Mouse (Mus musculus) urinary bladder, postnatal 14 days (tissue): ENCODE measurements at regions not wholly inside any gene's neighbourhood (a gene's known extent, or its start where the extent isn't known, plus 50 kb on each side); places are given as distances from the start of the nearest gene placed in this dataset.

Source experiments
- DNase-seq: peaks from one replicate; pipeline ENCODE4 v3.0.0; 2021; ENCODE audit warnings: low spot score

DNA sequence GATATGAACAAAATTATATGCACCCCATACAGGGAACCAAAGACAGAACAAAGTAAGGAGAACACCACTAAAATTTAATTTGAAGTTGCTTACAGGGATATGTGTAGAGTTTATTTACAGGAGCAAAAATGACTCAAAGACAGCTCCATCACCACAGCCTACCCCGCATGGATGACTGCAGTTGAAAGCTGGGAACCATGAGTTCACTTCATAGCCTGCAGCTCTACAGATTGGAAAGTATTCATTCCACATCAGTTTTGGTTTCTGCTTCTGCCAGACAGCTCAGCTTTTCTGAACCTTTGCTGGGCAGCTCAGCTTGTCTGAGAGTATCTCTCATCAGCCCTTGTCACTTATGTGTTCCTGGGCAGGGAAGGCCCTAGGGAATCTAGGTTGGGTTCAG is 160.6 kb upstream of the Sema3d start:
- no peak for DNase-seq

GRCm38 (mm10) chr5:12233377-12234096 is 149.6 kb upstream of the Sema3d start:
- DNase-seq, result no peak

DNA sequence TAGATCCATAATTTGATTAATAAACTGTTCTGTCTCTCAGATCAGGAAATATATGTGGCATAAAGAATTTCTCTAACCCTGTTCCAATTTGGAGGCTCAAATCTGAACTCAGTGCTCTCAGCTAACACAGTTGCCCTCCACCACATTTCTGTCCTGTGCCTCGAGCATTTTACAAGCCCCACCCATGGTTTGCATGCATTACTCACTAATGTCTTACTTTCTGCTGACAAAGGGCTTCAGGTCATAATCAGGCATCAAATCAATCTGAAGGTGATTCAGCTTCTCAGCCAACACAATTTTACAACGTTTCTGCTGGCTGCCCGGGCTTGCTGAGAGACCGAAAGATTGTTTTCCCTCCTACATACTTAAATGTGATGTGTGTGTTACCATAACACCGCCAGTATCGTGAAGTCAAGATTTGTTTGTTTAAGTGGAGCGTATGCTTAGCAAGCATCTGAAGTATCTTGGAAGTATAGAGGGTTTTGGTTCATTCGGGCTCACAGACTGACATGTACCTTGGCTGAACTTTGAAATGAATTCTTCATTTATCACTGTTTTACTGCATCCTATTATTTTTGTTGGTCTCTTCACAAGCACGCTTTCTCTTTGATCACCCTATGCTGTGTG is 139.9 kb upstream of the Sema3d start:
- peak; percentile 39 for DNase-seq

GRCm38 (mm10) chr5:12293685-12294084 is 89.5 kb upstream of the Sema3d start:
- DNase-seq, result no peak

DNA sequence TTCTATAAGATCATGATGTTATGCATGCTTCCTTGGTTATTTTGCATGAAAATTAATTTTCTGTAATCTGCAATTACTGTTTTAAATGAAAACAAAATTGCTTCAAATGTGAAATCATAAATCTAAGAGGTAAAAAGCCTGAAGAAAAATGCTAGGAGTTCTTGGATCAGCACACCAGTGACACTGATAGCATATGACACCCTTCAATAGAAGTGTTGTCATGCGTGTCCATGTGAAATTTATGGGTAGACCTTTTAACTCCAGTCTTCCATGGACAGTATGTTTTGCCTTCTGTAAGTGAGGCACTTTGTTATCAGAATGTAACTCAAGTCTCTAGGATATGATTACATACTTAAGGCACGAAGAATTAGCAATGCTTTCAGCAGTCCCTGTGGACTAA is 85.9 kb upstream of the Sema3d start:
- no peak for DNase-seq

- no peak for DNase-seq
These were observed 81.1 kb upstream of the Sema3d start for GRCm38 (mm10) chr5:12301833-12302808.

- no peak for DNase-seq
These were observed 73.8 kb upstream of the Sema3d start for GRCm38 (mm10) chr5:12309408-12309807.

DNA sequence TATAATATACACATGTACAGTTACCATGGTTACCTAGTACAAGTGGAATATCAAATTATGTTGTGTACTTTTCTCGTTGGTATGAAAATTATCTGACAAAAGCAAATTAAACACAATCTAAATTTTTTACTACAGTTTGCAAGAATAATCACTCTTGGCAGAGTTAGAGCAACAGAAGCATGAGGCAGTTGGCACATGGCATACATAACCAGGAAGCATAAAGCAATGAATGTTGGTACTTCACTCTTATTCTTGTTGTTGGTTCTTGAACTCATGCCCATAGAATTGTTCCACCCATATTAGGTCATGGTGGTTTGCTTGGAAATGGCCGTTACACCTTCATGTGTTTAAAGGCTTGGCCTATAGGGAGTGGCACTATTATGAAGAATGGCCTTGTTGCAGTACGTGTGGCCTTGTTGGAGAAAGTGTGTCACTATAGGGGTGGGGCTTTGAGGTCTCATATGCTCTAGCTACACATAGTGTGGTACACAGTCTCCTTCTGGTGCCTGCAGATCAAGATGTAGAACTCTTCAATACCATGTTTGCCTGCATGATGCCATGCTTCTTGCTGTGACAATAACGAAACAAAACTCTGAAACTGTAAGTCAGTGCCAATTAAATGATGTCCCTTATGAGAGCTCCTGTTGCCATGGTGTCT is 50.4 kb upstream of the Sema3d start:
- DNase-seq, result no peak
